Mouse (Mus musculus) stomach, postnatal 0 days (tissue): Measurements from ENCODE around the gene Ptprg. TPM values are rescaled to one million over a fixed set of nuclear protein-coding genes. Genes with fewer than 3 reads are reported as not detected.

Experiments used
- ATAC-seq: fragments of 200-750 bp; cut with Nextera tagmentation; 2 replicates; pipeline ENCODE4 v1.8.0; 2017; ENCODE audit not compliant: low FRiP score, low TSS enrichment
- DNase-seq: peaks from one replicate; pipeline ENCODE4 v3.0.0-alpha.2; 2016; ENCODE audit warnings: low spot score
- H3K27ac ChIP-seq: fragments of 300-500 bp; sonication (generic); replicated peaks from 2 replicates; pipeline ENCODE4 v1.5.1; 2014; ENCODE audit warnings: mild to moderate bottlenecking, control low read depth
- H3K27me3 ChIP-seq: fragments of 300-500 bp; sonication (generic); 2 replicates; pipeline ENCODE4 v1.6.1; 2014; ENCODE audit warnings: low read length; ENCODE audit not compliant: control insufficient read depth, insufficient read depth
- H3K36me3 ChIP-seq: fragments of 300-500 bp; sonication (generic); 2 replicates; pipeline ENCODE4 v1.6.1; 2014; ENCODE audit warnings: low read length, mixed read lengths; ENCODE audit not compliant: control insufficient read depth, insufficient read depth
- H3K4me1 ChIP-seq: fragments of 300-500 bp; sonication (generic); replicated peaks from 2 replicates; pipeline ENCODE4 v1.6.1; 2014; ENCODE audit warnings: antibody characterized with exemption; ENCODE audit not compliant: control insufficient read depth, insufficient read depth
- H3K4me2 ChIP-seq: fragments of 300-500 bp; sonication (generic); replicated peaks from 2 replicates; pipeline ENCODE4 v1.6.1; 2014; ENCODE audit warnings: low read depth, mild to moderate bottlenecking, control low read depth, moderate library complexity
- H3K4me3 ChIP-seq: fragments of 300-500 bp; sonication (generic); 2 replicates; pipeline ENCODE4 v1.5.1; 2014; ENCODE audit warnings: low read depth, low read length, control low read depth
- H3K9ac ChIP-seq: fragments of 300-500 bp; sonication (generic); 2 replicates; pipeline ENCODE4 v1.6.1; 2014; ENCODE audit warnings: mild to moderate bottlenecking, low read length, control low read depth, mixed read lengths
- H3K9me3 ChIP-seq: fragments of 300-500 bp; sonication (generic); 2 replicates; pipeline ENCODE4 v1.6.1; 2016; ENCODE audit warnings: low read length; ENCODE audit not compliant: control insufficient read depth
- CTCF ChIP-seq: IDR thresholded peaks from 2 replicates; pipeline ENCODE4 v1.5.1; 2016; ENCODE audit warnings: antibody characterized with exemption, low read depth, mild to moderate bottlenecking, moderate library complexity
- EP300 ChIP-seq: optimal IDR thresholded peaks from 2 replicates; pipeline ENCODE3; 2016; ENCODE audit warnings: antibody characterized with exemption
- WGBS: fragments of 180-500 bp; shearing (Covaris S2); extraction: QIAGEN DNeasy Blood & Tissue Kit; methylation state at CpG from one replicate; pipeline ENCODE4 v1.1.7; 2014; 5-methylcytosine and 5-hydroxymethylcytosine counted together
- polyA plus RNA-seq: library from polyadenylated mRNA; unstranded; fragments of >200 nt; fragmentation: Nextera tagmentation; extraction: Ambion mirVana; gene quantifications from 2 replicates; pipeline ENCODE4 v1.2.1, GENCODE M21; 2015

Gene Ptprg
- polyA plus RNA-seq = 5.4 and 6.2 TPM in 2 replicates

GRCm38 (mm10) chr14:11553273-11553665 is at the start of gene Ptprg:
TSS of gene Ptprg (plus strand) at chr14:11553532.
- TF ChIP-seq CTCF (0 out of 2 replicates have a peak, but pooled peaks have one; percentile 5), EP300 (no peak)
- Histone ChIP-seq H3K4me2 (peak within 1 kb of the TSS; percentile 95), H3K4me1 (no peaks in the 10 kb centered on the region; the same call in none of the 2 replicates), H3K27ac (peak within 1 kb of the TSS; percentile 95), H3K9ac (peak within 1 kb of the TSS; percentile 82), H3K36me3 (no peaks in the 10 kb centered on the region), H3K9me3 (no peaks in the 10 kb centered on the region), H3K27me3 (no peaks in the 10 kb centered on the region), H3K4me3 (peak within 1 kb of the TSS; percentile 78)
- DNase-seq (peak; percentile 89), ATAC-seq (peak; percentile 90)
- WGBS = 0% methylated on average over 37 of the region's 40 CpGs

GRCm38 (mm10) chr14:11503803-11504365 is 49.4 kb upstream of the Ptprg start:
- TF ChIP-seq CTCF = no peak
- TF ChIP-seq EP300 = no peak
- Histone ChIP-seq H3K4me2 (no peak overlapping the region), H3K9ac (no peak overlapping the region), H3K4me1 (0 out of 2 replicates have a peak, but pooled peaks cover 2% of the 10 kb centered on the region), H3K9me3 (no peaks in the 10 kb centered on the region), H3K4me3 (no peak overlapping the region), H3K36me3 (no peaks in the 10 kb centered on the region), H3K27ac (no peak overlapping the region), H3K27me3 (no peaks in the 10 kb centered on the region)
- WGBS = 56% methylated on average over 7 of the region's 7 CpGs
- DNase-seq = peak; percentile 43
- ATAC-seq = no peak; the same call in 1 of the 2 replicates

GRCm38 (mm10) chr14:11510173-11510572 is 43.2 kb upstream of the Ptprg start:
- no peak overlapping the region for H3K4me3 ChIP-seq
- no peak overlapping the region for H3K9ac ChIP-seq
- no peaks in the 10 kb centered on the region for H3K36me3 ChIP-seq
- no peaks in the 10 kb centered on the region for H3K4me1 ChIP-seq
- 69% methylated on average over 1 of the region's 1 CpGs for WGBS
- no peak overlapping the region for H3K4me2 ChIP-seq
- TF ChIP-seq EP300 = no peak
- no peak for TF ChIP-seq CTCF
- ATAC-seq (no peak), DNase-seq (no peak)
- no peak overlapping the region for H3K27ac ChIP-seq
- no peaks in the 10 kb centered on the region for H3K27me3 ChIP-seq
- H3K9me3 ChIP-seq = no peaks in the 10 kb centered on the region

GRCm38 (mm10) chr14:11519171-11519570 is 34.2 kb upstream of the Ptprg start:
- no peak overlapping the region for H3K4me3 ChIP-seq
- 93% methylated on average over 2 of the region's 2 CpGs for WGBS
- no peaks in the 10 kb centered on the region for H3K27me3 ChIP-seq
- H3K9ac ChIP-seq = no peak overlapping the region
- H3K4me1 ChIP-seq = no peaks in the 10 kb centered on the region
- no peaks in the 10 kb centered on the region for H3K36me3 ChIP-seq
- no peak overlapping the region for H3K27ac ChIP-seq
- TF ChIP-seq CTCF (no peak), EP300 (no peak)
- ATAC-seq = no peak
- no peak overlapping the region for H3K4me2 ChIP-seq
- no peaks in the 10 kb centered on the region for H3K9me3 ChIP-seq
- no peak for DNase-seq

- H3K4me1 ChIP-seq = no peaks in the 10 kb centered on the region
- TF ChIP-seq CTCF = no peak
- TF ChIP-seq EP300 = no peak
Measured at GRCm38 (mm10) chr14:11523052-11523451, 30.3 kb upstream of the Ptprg start.

DNA sequence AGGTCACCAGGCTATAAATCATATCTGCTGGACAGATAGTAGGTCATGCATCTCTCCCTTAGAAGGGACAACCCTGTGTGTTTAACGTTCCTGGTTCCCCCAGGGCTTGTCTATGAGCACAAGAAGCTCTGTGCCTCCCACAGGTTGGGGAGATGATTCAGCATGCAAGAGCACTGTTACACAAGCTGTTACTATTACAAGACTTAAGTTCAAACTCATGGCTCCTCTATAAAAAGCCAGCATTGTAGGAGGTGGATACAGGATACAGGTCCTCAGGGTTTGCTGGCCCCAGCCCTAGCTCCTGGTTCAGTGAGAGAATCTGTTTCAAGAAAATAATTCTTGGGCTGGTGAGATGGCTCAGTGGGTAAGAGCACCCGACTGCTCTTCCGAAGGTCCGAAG is 23.7 kb upstream of the Ptprg start:
- TF ChIP-seq EP300 (no peak), CTCF (no peak)
- Histone ChIP-seq H3K36me3 (no peaks in the 10 kb centered on the region), H3K27ac (no peak overlapping the region), H3K4me2 (no peak overlapping the region), H3K4me3 (no peak overlapping the region), H3K27me3 (no peaks in the 10 kb centered on the region), H3K4me1 (no peaks in the 10 kb centered on the region), H3K9ac (no peak overlapping the region), H3K9me3 (no peaks in the 10 kb centered on the region)
- ATAC-seq = no peak
- 83% methylated on average over 4 of the region's 4 CpGs for WGBS
- no peak for DNase-seq

More at GRCm38 (mm10) chr14:11523052-11523451, 30.3 kb upstream of the Ptprg start:
- ATAC-seq (no peak), DNase-seq (no peak)
- no peaks in the 10 kb centered on the region for H3K36me3 ChIP-seq
- no peaks in the 10 kb centered on the region for H3K27me3 ChIP-seq
- no peaks in the 10 kb centered on the region for H3K9me3 ChIP-seq
- WGBS = 62% methylated on average over 3 of the region's 3 CpGs
- no peak overlapping the region for H3K27ac ChIP-seq
- no peak overlapping the region for H3K9ac ChIP-seq
- no peak overlapping the region for H3K4me2 ChIP-seq
- no peak overlapping the region for H3K4me3 ChIP-seq
